In genomic region chr8:126827681-126828383, GRCm38 (mm10) we compare ENCODE assay signal across 8 mouse cellular contexts.
DNase-seq lines count a peak whose midpoint lies in the region; ATAC-seq lines count a peak whose summit lies in the region.

No protein-coding gene starts in this region.

- intact Hi-C loops in left cerebral cortex, postnatal 36 days (cut with DNase I) = no loop called here

- H3K4me2 ChIP-seq in neural tube, embryonic 11.5 days (ENCODE audit: low read depth) = no peak overlapping the region
- H3K4me2 ChIP-seq in heart, embryonic 15.5 days = no peak overlapping the region
- H3K4me2 ChIP-seq in midbrain, embryonic 11.5 days = no peak overlapping the region

- no peak overlapping the region for H3K9ac ChIP-seq in neural tube, embryonic 11.5 days (ENCODE audit: low read length)
- peak overlapping the region; percentile 23; the same call in 1 of the 2 replicates for H3K9ac ChIP-seq in heart, embryonic 15.5 days
- no peak overlapping the region for H3K9ac ChIP-seq in midbrain, embryonic 11.5 days (ENCODE audit: low read length)

- no peak for ATAC-seq in neural tube, embryonic 11.5 days (ENCODE audit: insufficient read depth, low FRiP score, low TSS enrichment)
- no peak for ATAC-seq in heart, embryonic 15.5 days (replicated peaks; ENCODE audit: insufficient number of reproducible peaks, insufficient read depth, low FRiP score, low read depth)
- no peak for ATAC-seq in midbrain, embryonic 11.5 days (ENCODE audit: low FRiP score)

- H3K9me3 ChIP-seq in neural tube, embryonic 11.5 days (ENCODE audit: control insufficient read depth, low read length) = no peaks in the 10 kb centered on the region
- no peaks in the 10 kb centered on the region for H3K9me3 ChIP-seq in heart, embryonic 15.5 days (replicated peaks)
- H3K9me3 ChIP-seq in midbrain, embryonic 11.5 days (ENCODE audit: control insufficient read depth, low read length) = no peaks in the 10 kb centered on the region

- no peak for DNase-seq in neural tube, embryonic 11.5 days (ENCODE audit: low spot score)
- DNase-seq in neural tube, embryonic 10.5 days (ENCODE audit: extremely low spot score, low spot score) = no peak
- DNase-seq in kidney, postnatal 25 days = peak; percentile 79 to 83
- DNase-seq in midbrain, embryonic 11.5 days (ENCODE audit: low spot score, missing footprints) = no peak
- DNase-seq in left cerebral cortex, postnatal 36 days (ENCODE audit: low spot score in 2 of 2) = no peak
- DNase-seq in cerebellum, postnatal 25 days = no peak
- DNase-seq in retina, embryonic 14.5 days (ENCODE audit: low spot score) = no peak

- peak overlapping the region; percentile 92 for H3K27ac ChIP-seq in neural tube, embryonic 11.5 days (ENCODE audit: low read depth, low read length)
- peak overlapping the region; percentile 93 for H3K27ac ChIP-seq in heart, embryonic 15.5 days
- peak overlapping the region; percentile 96 for H3K27ac ChIP-seq in midbrain, embryonic 11.5 days (ENCODE audit: low read depth, low read length)

- peaks cover 31% of the 10 kb centered on the region for H3K4me1 ChIP-seq in neural tube, embryonic 11.5 days (ENCODE audit: control insufficient read depth, insufficient read depth, low read length)
- H3K4me1 ChIP-seq in heart, embryonic 15.5 days (replicated peaks) = peaks cover 70% of the 10 kb centered on the region
- peaks cover 23% of the 10 kb centered on the region for H3K4me1 ChIP-seq in midbrain, embryonic 11.5 days (ENCODE audit: control insufficient read depth, insufficient read depth, low read length)

- H3K4me3 ChIP-seq in neural tube, embryonic 11.5 days (ENCODE audit: low read depth, low read length) = no peak overlapping the region
- H3K4me3 ChIP-seq in heart, embryonic 15.5 days = no peak overlapping the region
- no peak overlapping the region for H3K4me3 ChIP-seq in midbrain, embryonic 11.5 days (ENCODE audit: low read depth, low read length)

- no peaks in the 10 kb centered on the region for H3K27me3 ChIP-seq in neural tube, embryonic 11.5 days (ENCODE audit: control insufficient read depth, insufficient read depth, low read length)
- H3K27me3 ChIP-seq in heart, embryonic 15.5 days = no peaks in the 10 kb centered on the region
- no peaks in the 10 kb centered on the region for H3K27me3 ChIP-seq in midbrain, embryonic 11.5 days (ENCODE audit: control insufficient read depth, insufficient read depth, low read length)

- no peaks in the 10 kb centered on the region for H3K36me3 ChIP-seq in neural tube, embryonic 11.5 days (ENCODE audit: control insufficient read depth, insufficient read depth, low read length)
- H3K36me3 ChIP-seq in heart, embryonic 15.5 days = no peaks in the 10 kb centered on the region
- no peaks in the 10 kb centered on the region for H3K36me3 ChIP-seq in midbrain, embryonic 11.5 days (ENCODE audit: control insufficient read depth, insufficient read depth, low read length)

- WGBS in neural tube, embryonic 11.5 days = 87% methylated on average over 6 of the region's 6 CpGs
- WGBS in heart, embryonic 15.5 days = 20% methylated on average over 6 of the region's 6 CpGs
- WGBS in midbrain, embryonic 11.5 days = 76% methylated on average over 6 of the region's 6 CpGs

Comparison
In these comparisons a context has a peak if more than half of its experiments do, and no peak if none do; other contexts are left out.
1. DNase-seq: peak in kidney, postnatal 25 days (2 of 2); none in neural tube, embryonic 11.5 days (single experiment), neural tube, embryonic 10.5 days (single experiment), midbrain, embryonic 11.5 days (single experiment), left cerebral cortex, postnatal 36 days (0 of 2), cerebellum, postnatal 25 days (0 of 2) and retina, embryonic 14.5 days (single experiment).
2. Peak in every context shown above with its lines, with median percentiles within 50 percentile points of each other: H3K27ac ChIP-seq.